Mouse (Mus musculus) urinary bladder, adult 2 months (tissue): ENCODE results near the gene Sh3bp5l. TPM values are rescaled to one million over a fixed set of nuclear protein-coding genes. Genes with fewer than 3 reads are reported as not detected.

Experiments
- DNase-seq: peaks from one replicate; pipeline ENCODE4 v3.0.0; 2022; ENCODE audit warnings: low spot score
- polyA plus RNA-seq: library from polyadenylated mRNA; depleted of rRNA; stranded (reverse); fragments of >200 nt; gene quantifications from 2 replicates; pipeline ENCODE4 v1.2.3, GENCODE M21; 2012; rRNA removed

Sh3bp5l gene
- polyA plus RNA-seq, 1 experiment, result 23.9 TPM

- no peak for DNase-seq
These were observed 47.2 kb downstream of the Sh3bp5l start for GRCm38 (mm10) chr11:58377686-58378085.

- DNase-seq, result no peak
These were observed 48.3 kb downstream of the Sh3bp5l start, which contains the start of gene Lypd8 for GRCm38 (mm10) chr11:58378763-58379278. Lypd8 (plus strand) TSS chr11:58379043.

GRCm38 (mm10) chr11:58379516-58379915 is 49.0 kb downstream of the Sh3bp5l start:
- DNase-seq, result no peak

GRCm38 (mm10) chr11:58382471-58382870 is 51.9 kb downstream of the Sh3bp5l start:
- DNase-seq, result no peak

Other genes starting within 250 kb of the Sh3bp5l start
- not detected in 2 replicates for gene Gm12248, start 237.6 kb upstream of the Sh3bp5l start, polyA plus RNA-seq
- 68.3 and 78.0 TPM in 2 replicates for gene Cnot8, start 226.6 kb upstream of the Sh3bp5l start, polyA plus RNA-seq
- 6.6 and 7.1 TPM in 2 replicates for gene Gemin5, start 162.2 kb upstream of the Sh3bp5l start, polyA plus RNA-seq
- 50.3 and 66.3 TPM in 2 replicates for gene Mrpl22, start 159.1 kb upstream of the Sh3bp5l start, polyA plus RNA-seq
- gene Igtp, start 131.2 kb upstream of the Sh3bp5l start, polyA plus RNA-seq, result 23.8 and 57.1 TPM in 2 replicates
- 22.1 and 54.2 TPM in 2 replicates for gene Irgm2, start 131.1 kb upstream of the Sh3bp5l start, polyA plus RNA-seq
- gene 4930438A08Rik, start 55.9 kb upstream of the Sh3bp5l start, polyA plus RNA-seq, result 0.04 TPM in 1 of 2 replicates, not detected in the other
- 30.9 and 46.0 TPM in 2 replicates for gene Zfp692, start 23.7 kb upstream of the Sh3bp5l start, polyA plus RNA-seq
- 43.2 and 48.6 TPM in 2 replicates for gene Zfp672, start 385 bp upstream of the Sh3bp5l start, polyA plus RNA-seq
- gene Lypd8, start 48.3 kb downstream of the Sh3bp5l start, polyA plus RNA-seq, result 1.8 TPM in 2 replicates
- 0.07 TPM in 1 of 2 replicates, not detected in the other for gene 1810065E05Rik, start 90.4 kb downstream of the Sh3bp5l start, polyA plus RNA-seq
- gene Gm12253, start 101.8 kb downstream of the Sh3bp5l start, polyA plus RNA-seq, result not detected in 2 replicates
- gene Lypd9, start 122.2 kb downstream of the Sh3bp5l start, polyA plus RNA-seq, result not detected in 2 replicates
- gene Olfr30, start 131.5 kb downstream of the Sh3bp5l start, polyA plus RNA-seq, result not detected in 2 replicates
- gene Olfr332, start 161.8 kb downstream of the Sh3bp5l start, polyA plus RNA-seq, result not detected in 2 replicates
- gene Olfr331, start 171.8 kb downstream of the Sh3bp5l start, polyA plus RNA-seq, result not detected in 2 replicates
- not detected in 2 replicates for gene Olfr330, start 204.1 kb downstream of the Sh3bp5l start, polyA plus RNA-seq
- gene Olfr329-ps, start 215.7 kb downstream of the Sh3bp5l start, polyA plus RNA-seq, result not detected in 2 replicates
- not detected in 2 replicates for gene Olfr328, start 224.9 kb downstream of the Sh3bp5l start, polyA plus RNA-seq
- gene Olfr224, start 239.8 kb downstream of the Sh3bp5l start, polyA plus RNA-seq, result not detected in 2 replicates
- gene Olfr325, start 247.0 kb downstream of the Sh3bp5l start, polyA plus RNA-seq, result not detected in 2 replicates